Comparison of ENCODE assay signal across 26 mouse cellular contexts in genomic region chr15:33888865-33889368, GRCm38 (mm10).
"Had no signal": no experiment of that assay in that cellular context is flagged by ENCODE, and none has a peak within 500 bp of the region (broad histone marks: within the 10 kb centered on the region; RNA-seq: fewer than 3 reads in every experiment).

No protein-coding gene starts in this region.

- DNase-seq: cerebellum, adult 8-10 months; cerebellum, adult 9-10 months; cerebellum, adult 9-11 months; cerebellum, postnatal 10 days; cerebellum, postnatal 14 days; cerebellum, postnatal 25 days; cerebellum, postnatal 36 days; embryo, embryonic 11 days; forebrain, postnatal 0 days; gastrocnemius, postnatal 10 days; gastrocnemius, postnatal 14 days; gastrocnemius, postnatal 25 days; gastrocnemius, postnatal 36 days; heart, adult 18-20 months; heart, adult 2 months had no signal

- ATAC-seq: forebrain, embryonic 13.5 days; forebrain, embryonic 14.5 days; forebrain, embryonic 15.5 days; forebrain, embryonic 16.5 days; forebrain, postnatal 0 days had no signal

- H3K36me3 ChIP-seq: embryonic facial prominence, embryonic 12.5 days; embryonic facial prominence, embryonic 15.5 days; forebrain, embryonic 10.5 days; forebrain, embryonic 12.5 days; forebrain, embryonic 15.5 days; heart, embryonic 10.5 days had no signal

- H3K27ac ChIP-seq: embryonic facial prominence, embryonic 12.5 days; embryonic facial prominence, embryonic 15.5 days; forebrain, embryonic 10.5 days; forebrain, embryonic 12.5 days; forebrain, embryonic 13.5 days; forebrain, embryonic 15.5 days; heart, adult 2 months; heart, embryonic 10.5 days had no signal

- H3K9ac ChIP-seq: embryonic facial prominence, embryonic 12.5 days; embryonic facial prominence, embryonic 15.5 days; forebrain, embryonic 12.5 days; forebrain, embryonic 13.5 days; forebrain, embryonic 15.5 days; forebrain, postnatal 0 days had no signal

- H3K4me1 ChIP-seq: embryonic facial prominence, embryonic 12.5 days; embryonic facial prominence, embryonic 15.5 days; forebrain, embryonic 10.5 days; forebrain, embryonic 12.5 days; forebrain, embryonic 13.5 days; forebrain, embryonic 15.5 days; heart, embryonic 10.5 days had no signal

- H3K27me3 ChIP-seq: embryonic facial prominence, embryonic 12.5 days; embryonic facial prominence, embryonic 15.5 days; forebrain, embryonic 12.5 days; forebrain, embryonic 13.5 days; forebrain, embryonic 15.5 days had no signal

- H3K4me2 ChIP-seq: embryonic facial prominence, embryonic 12.5 days; embryonic facial prominence, embryonic 15.5 days; forebrain, embryonic 12.5 days; forebrain, embryonic 13.5 days; forebrain, embryonic 15.5 days; heart, embryonic 11.5 days had no signal

- H3K9me3 ChIP-seq: embryonic facial prominence, embryonic 12.5 days; embryonic facial prominence, embryonic 15.5 days; forebrain, embryonic 10.5 days; forebrain, embryonic 12.5 days; forebrain, embryonic 13.5 days; forebrain, embryonic 15.5 days; heart, embryonic 10.5 days had no signal

- H3K4me3 ChIP-seq: embryonic facial prominence, embryonic 12.5 days; embryonic facial prominence, embryonic 15.5 days; erythroblast, embryonic 14.5 days; forebrain, embryonic 10.5 days; forebrain, embryonic 12.5 days; forebrain, embryonic 13.5 days; forebrain, embryonic 15.5 days; heart, adult 2 months; heart, embryonic 10.5 days had no signal
